Mouse (Mus musculus) kidney, embryonic 15.5 days (tissue): ENCODE measurements around the gene Hint2. TPM values are rescaled to one million over a fixed set of nuclear protein-coding genes. Genes with fewer than 3 reads are reported as not detected.

ENCODE experiments used
- ATAC-seq: fragments of 200-750 bp; cut with Nextera tagmentation; replicated peaks from 2 replicates; pipeline ENCODE4 v1.8.0; 2017; ENCODE audit warnings: moderate TSS enrichment; ENCODE audit not compliant: low FRiP score
- H3K27ac ChIP-seq: fragments of 300-500 bp; sonication (generic); 2 replicates; pipeline ENCODE4 v1.5.1; 2015; ENCODE audit warnings: mild to moderate bottlenecking, inconsistent platforms
- H3K27me3 ChIP-seq: fragments of 300-500 bp; sonication (generic); 2 replicates; pipeline ENCODE4 v1.6.1; 2015; ENCODE audit warnings: inconsistent platforms
- H3K36me3 ChIP-seq: fragments of 300-500 bp; sonication (generic); 2 replicates; pipeline ENCODE4 v1.6.1; 2015; ENCODE audit warnings: inconsistent platforms
- H3K4me1 ChIP-seq: fragments of 300-500 bp; sonication (generic); 2 replicates; pipeline ENCODE4 v1.6.1; 2015; ENCODE audit warnings: inconsistent platforms
- H3K4me2 ChIP-seq: fragments of 300-500 bp; sonication (generic); 2 replicates; pipeline ENCODE4 v1.6.1; 2015; ENCODE audit warnings: moderate library complexity, mild to moderate bottlenecking, inconsistent platforms
- H3K4me3 ChIP-seq: fragments of 300-500 bp; sonication (generic); replicated peaks from 2 replicates; pipeline ENCODE4 v1.5.1; 2015; ENCODE audit warnings: mild to moderate bottlenecking, inconsistent platforms
- H3K9ac ChIP-seq: fragments of 300-500 bp; sonication (generic); 2 replicates; pipeline ENCODE4 v1.6.1; 2015; ENCODE audit warnings: mild to moderate bottlenecking, inconsistent platforms
- H3K9me3 ChIP-seq: fragments of 300-500 bp; sonication (generic); replicated peaks from 2 replicates; pipeline ENCODE4 v1.6.1; 2016; ENCODE audit warnings: inconsistent platforms
- WGBS: fragments of 180-500 bp; shearing (Covaris S2); methylation state at CpG from one replicate; pipeline ENCODE4 v1.1.7; 2015; ENCODE audit warnings: mixed read lengths; 5-methylcytosine and 5-hydroxymethylcytosine counted together
- polyA plus RNA-seq: library from polyadenylated mRNA; unstranded; fragments of >200 nt; fragmentation: Nextera tagmentation; extraction: Ambion mirVana; gene quantifications from 2 replicates; pipeline ENCODE4 v1.2.1, GENCODE M21; 2015

Hint2 gene
- 115 and 129 TPM in 2 replicates for polyA plus RNA-seq

DNA sequence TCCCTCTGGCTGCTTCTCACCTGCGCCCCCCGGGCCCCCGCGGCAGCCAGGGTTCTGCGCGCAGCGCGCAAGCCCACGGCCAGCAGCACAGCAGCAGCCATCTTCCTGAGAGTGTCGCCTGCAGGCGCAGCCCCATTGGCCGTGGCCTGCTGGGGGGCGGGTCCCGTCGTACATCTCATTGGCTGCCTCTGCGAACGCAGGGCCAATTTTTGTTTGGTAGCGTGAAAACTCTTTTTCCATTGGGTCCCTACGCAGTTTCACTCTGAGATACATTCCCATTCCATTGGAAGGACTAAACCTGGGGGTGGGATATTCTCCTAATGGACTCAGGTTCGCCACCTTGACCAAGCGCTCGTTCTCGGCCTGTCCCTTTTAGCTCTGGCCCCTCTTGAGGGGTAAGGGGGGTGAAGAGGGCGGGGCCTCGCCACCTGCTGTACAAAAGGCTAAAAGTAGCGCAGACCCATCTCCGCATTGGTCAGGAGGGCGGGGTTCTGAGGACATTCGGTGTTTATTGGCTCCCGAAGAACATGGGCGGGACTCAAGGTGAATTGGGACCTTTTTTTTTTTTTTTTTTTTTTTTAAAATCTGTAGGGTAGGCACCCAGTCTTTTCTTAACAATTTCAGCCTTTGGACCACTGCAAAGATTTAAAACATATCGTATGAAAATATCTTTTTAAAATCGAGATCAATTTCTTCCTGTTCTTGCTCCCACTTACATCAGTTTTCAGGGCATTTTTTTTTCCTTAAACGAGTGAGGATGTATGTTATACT is at the start of gene Hint2:
TSS of gene Hint2 (minus strand) at position 128 of the 771 bp plus-strand sequence.
- H3K27ac ChIP-seq = peak within 1 kb of the TSS; percentile 96
- peaks cover 23% of the 10 kb centered on the region for H3K4me1 ChIP-seq
- no peaks in the 10 kb centered on the region for H3K9me3 ChIP-seq
- peak within 1 kb of the TSS; percentile 73 for H3K4me2 ChIP-seq
- H3K4me3 ChIP-seq = peak within 1 kb of the TSS; percentile 77
- H3K27me3 ChIP-seq = peaks cover 17% of the 10 kb centered on the region
- peak within 1 kb of the TSS; percentile 87 for H3K9ac ChIP-seq
- H3K36me3 ChIP-seq = no peaks in the 10 kb centered on the region
- WGBS = 2% methylated on average over 34 of the region's 34 CpGs
- peak; percentile 97 for ATAC-seq

DNA sequence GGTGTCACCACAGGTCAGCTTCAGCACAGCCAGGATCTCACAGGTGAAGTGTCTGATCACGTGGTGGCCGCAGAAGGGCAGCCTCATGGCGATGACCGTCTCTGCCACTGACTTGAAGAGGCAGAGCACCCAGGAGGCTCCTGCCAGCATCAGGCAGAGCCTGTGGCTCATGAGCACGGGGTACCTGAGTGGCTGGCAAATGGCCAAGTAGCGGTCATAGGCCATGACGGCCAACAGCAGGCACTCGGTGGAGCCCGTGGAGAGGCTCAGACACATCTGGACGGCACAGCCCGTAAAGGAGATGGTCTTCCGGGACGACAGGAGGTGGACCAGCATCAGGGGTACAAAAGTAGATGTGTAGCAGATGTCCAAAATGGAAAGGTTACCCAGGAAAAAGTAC is 49.7 kb upstream of the Hint2 start:
- no peaks in the 10 kb centered on the region for H3K36me3 ChIP-seq
- no peak overlapping the region for H3K4me2 ChIP-seq
- 0 out of 2 replicates have a peak, but pooled peaks cover 10% of the 10 kb centered on the region for H3K4me1 ChIP-seq
- no peaks in the 10 kb centered on the region for H3K9me3 ChIP-seq
- H3K27me3 ChIP-seq = peaks cover 14% of the 10 kb centered on the region
- no peak overlapping the region for H3K27ac ChIP-seq
- WGBS = 78% methylated on average over 13 of the region's 13 CpGs
- H3K9ac ChIP-seq = no peak overlapping the region
- no peak overlapping the region for H3K4me3 ChIP-seq
- ATAC-seq = no peak

DNA sequence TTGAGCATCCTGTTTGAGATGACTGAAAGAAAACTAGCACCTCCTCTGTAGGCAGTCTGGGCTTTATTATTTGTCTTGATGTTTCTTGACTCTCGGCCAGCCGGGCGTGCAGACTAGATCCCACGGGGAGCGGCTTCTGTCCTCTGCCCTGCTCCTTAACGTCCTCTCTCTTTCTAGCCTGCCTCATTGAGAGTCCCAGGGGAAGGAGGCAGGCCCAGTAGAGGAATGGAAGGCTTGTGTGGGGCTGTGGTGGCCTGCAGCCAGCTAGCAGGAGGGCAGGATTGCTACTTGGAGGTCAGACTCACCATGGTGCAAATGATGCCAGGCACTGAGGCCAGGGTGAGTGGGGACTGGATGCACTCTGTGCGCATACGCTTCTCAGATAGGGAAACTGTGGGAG is 47.6 kb upstream of the Hint2 start:
- 58% methylated on average over 8 of the region's 8 CpGs for WGBS
- ATAC-seq = 0 out of 2 replicates have a peak, but pooled peaks have one; percentile 15
- H3K4me3 ChIP-seq = no peak overlapping the region
- no peak overlapping the region for H3K27ac ChIP-seq
- H3K27me3 ChIP-seq = 0 out of 2 replicates have a peak, but pooled peaks cover 4% of the 10 kb centered on the region
- no peaks in the 10 kb centered on the region for H3K9me3 ChIP-seq
- H3K4me1 ChIP-seq = 0 out of 2 replicates have a peak, but pooled peaks cover 10% of the 10 kb centered on the region
- H3K9ac ChIP-seq = no peak overlapping the region
- no peaks in the 10 kb centered on the region for H3K36me3 ChIP-seq
- no peak overlapping the region for H3K4me2 ChIP-seq

DNA sequence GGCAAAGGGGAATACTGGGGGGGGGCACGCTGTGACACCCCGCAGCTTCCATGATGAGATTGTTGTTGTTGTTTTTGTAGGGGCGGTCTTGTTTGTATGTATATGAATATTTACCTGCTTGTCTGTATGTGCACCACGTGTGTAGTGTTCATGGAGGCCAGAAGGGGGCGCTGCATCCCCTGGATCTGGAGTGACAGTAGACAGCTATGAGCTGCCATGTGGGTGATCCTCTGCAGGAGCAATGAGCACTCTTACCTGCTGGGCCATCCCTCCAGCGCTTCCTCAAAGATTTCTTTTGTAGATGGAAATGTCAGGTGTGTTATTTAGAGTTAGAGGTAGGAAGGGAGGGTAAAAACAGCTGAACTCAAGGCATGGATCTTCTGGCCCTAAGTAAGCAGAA is 47.2 kb upstream of the Hint2 start:
- Histone ChIP-seq H3K27me3 (0 out of 2 replicates have a peak, but pooled peaks cover 4% of the 10 kb centered on the region), H3K4me3 (no peak overlapping the region), H3K27ac (no peak overlapping the region), H3K4me1 (0 out of 2 replicates have a peak, but pooled peaks cover 10% of the 10 kb centered on the region), H3K9ac (no peak overlapping the region), H3K36me3 (no peaks in the 10 kb centered on the region), H3K4me2 (no peak overlapping the region), H3K9me3 (no peaks in the 10 kb centered on the region)
- no peak for ATAC-seq
- WGBS = 79% methylated on average over 6 of the region's 6 CpGs

DNA sequence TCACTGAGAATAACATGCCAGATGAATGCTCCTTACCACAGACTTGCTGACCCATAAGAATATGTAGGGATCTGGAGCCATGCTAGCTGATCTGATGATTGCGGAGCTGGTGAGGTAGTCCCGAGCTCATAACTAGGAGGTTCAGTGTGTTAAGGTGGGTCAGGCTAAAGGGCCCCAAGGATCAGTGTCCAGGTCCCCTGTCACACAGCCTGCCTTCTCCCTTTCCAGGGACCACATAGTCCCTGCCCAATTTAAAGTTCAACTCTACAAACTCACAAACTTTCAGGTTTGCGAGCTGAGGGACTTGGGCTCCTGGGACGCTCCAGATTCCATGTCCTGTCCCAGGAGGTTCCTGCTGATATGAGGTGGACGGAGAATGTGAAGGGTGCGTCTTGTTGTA is 44.4 kb upstream of the Hint2 start, which contains the start of gene Olfr70:
TSS of gene Olfr70 (minus strand) at position 101 of the 400 bp plus-strand sequence.
- WGBS = 92% methylated on average over 6 of the region's 6 CpGs
- H3K4me1 ChIP-seq = 0 out of 2 replicates have a peak, but pooled peaks cover 10% of the 10 kb centered on the region
- no peak within 1 kb of the TSS for H3K9ac ChIP-seq
- H3K4me3 ChIP-seq = no peak within 1 kb of the TSS
- H3K4me2 ChIP-seq = no peak within 1 kb of the TSS
- H3K36me3 ChIP-seq = no peaks in the 10 kb centered on the region
- H3K27me3 ChIP-seq = no peaks in the 10 kb centered on the region
- no peak within 1 kb of the TSS for H3K27ac ChIP-seq
- no peak for ATAC-seq
- H3K9me3 ChIP-seq = no peaks in the 10 kb centered on the region

DNA sequence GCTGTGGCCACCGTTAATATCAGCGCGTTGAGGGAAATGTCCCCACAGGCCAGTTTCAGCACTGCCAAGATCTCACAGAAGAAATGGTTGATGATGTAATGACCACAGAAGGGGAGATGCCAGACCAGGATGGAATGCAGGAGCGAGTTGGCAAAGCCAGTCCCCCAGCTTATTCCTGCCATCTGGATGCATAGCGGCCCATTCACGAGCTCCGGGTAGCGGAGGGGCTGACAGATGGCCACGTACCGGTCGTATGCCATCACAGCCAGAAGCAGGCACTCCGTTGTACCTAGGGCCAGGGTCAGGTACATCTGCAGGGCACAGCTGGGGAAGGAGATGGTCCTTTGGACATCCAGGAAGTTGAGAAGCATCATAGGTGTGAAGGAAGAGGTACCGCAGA is 40.3 kb upstream of the Hint2 start:
- Histone ChIP-seq H3K4me3 (no peak overlapping the region), H3K4me1 (no peaks in the 10 kb centered on the region)

DNA sequence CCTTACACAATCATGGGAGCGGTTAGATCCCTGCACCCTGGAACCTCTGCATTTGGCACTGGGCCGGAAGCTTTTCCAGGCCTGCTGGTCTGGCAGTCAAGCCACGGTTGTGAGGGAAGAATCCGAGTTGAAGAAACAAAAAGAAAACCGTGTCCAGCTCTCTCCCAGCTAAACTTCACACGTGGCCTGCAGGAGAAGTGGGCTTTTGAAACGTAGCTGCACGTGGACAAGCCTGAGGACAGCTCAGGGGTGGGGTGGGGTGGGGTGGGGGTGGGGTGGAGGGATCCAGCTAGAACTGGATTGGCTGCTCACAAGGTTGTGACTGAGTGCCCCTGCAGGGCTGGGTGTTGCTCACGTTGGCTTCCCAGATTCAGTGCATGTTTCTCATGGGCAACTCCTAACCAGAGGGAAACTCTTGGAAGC is 39.0 kb upstream of the Hint2 start:
- no peaks in the 10 kb centered on the region for H3K27me3 ChIP-seq
- H3K4me3 ChIP-seq = no peak overlapping the region
- H3K4me2 ChIP-seq = no peak overlapping the region
- WGBS = 30% methylated on average over 9 of the region's 9 CpGs
- H3K4me1 ChIP-seq = no peaks in the 10 kb centered on the region
- no peak overlapping the region for H3K27ac ChIP-seq
- H3K9ac ChIP-seq = no peak overlapping the region
- H3K9me3 ChIP-seq = no peaks in the 10 kb centered on the region
- no peaks in the 10 kb centered on the region for H3K36me3 ChIP-seq
- peak; percentile 76; the same call in 1 of the 2 replicates for ATAC-seq

More for the DNA sequence above, 40.3 kb upstream of the Hint2 start:
- no peaks in the 10 kb centered on the region for H3K27me3 ChIP-seq
- H3K9me3 ChIP-seq = no peaks in the 10 kb centered on the region
- 91% methylated on average over 13 of the region's 13 CpGs for WGBS
- H3K27ac ChIP-seq = no peak overlapping the region
- H3K4me2 ChIP-seq = no peak overlapping the region
- H3K36me3 ChIP-seq = no peaks in the 10 kb centered on the region
- H3K9ac ChIP-seq = no peak overlapping the region
- no peak for ATAC-seq

DNA sequence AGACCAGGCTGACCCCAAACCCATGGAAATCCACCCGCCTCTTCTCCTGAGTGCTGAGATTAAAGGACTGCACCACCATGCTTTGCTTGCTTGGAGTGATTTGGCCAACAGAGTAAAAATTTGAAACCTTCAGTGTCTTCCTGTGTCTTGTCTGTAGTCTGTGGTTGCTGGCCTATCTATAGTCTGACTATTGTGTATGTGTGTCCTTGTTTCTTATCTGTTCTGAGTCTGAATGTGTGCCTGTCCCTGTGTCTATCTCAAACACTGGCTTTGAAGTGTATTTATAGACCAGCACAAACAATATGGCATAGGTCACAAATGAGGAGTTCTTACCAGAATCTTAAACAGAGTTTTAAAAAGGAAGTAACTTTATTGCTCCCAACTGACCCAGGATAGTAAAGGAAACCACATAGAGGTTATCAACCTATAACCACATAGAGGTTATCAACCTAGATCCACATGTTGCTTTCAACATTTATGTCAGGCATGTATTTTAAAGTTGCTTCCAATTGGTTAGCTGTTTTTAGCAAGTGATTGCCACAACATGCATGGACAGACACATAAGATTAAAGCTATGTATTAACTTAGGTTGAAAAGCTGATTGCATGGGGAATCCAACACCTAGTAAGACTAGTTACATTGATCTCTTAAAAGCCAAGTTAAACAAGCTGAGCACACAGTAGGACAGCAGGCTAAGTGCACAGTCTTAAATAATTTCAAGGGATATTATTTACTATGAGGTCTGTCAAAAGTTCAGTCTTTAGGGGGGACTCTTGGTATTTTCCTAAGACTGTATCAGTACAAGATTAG is 38.4 kb upstream of the Hint2 start:
- Histone ChIP-seq H3K4me1 (no peaks in the 10 kb centered on the region), H3K4me3 (no peak overlapping the region), H3K9ac (no peak overlapping the region), H3K36me3 (0 out of 2 replicates have a peak, but pooled peaks cover 3% of the 10 kb centered on the region), H3K9me3 (no peaks in the 10 kb centered on the region), H3K27me3 (no peaks in the 10 kb centered on the region), H3K4me2 (no peak overlapping the region), H3K27ac (no peak overlapping the region)
- no peak for ATAC-seq
- WGBS = 94% methylated on average over 1 of the region's 1 CpGs

DNA sequence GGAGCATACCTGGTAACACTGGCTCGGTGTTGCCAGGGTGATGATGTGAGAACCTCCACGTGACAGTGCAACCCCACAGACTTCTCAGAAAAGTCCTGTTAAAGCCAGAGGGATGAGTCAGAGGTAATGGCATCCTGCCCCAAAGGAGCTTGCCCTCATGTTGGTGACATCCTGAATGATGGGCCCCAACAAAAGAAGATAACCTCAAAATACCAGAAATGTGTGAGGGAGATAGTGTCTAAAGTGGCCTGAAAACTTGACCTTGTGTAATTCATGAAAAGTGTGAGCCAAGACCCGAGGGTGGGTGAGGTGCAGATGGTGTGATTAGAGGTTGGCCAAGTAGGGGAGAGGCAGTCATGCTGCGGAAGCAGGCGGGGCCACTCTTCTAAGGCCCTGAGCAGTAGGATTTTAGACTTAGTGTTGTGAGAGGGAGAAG is 37.6 kb upstream of the Hint2 start:
- H3K27ac ChIP-seq = no peak overlapping the region
- no peak overlapping the region for H3K9ac ChIP-seq
- H3K4me1 ChIP-seq = no peaks in the 10 kb centered on the region
- H3K4me3 ChIP-seq = no peak overlapping the region
- no peak for ATAC-seq
- H3K4me2 ChIP-seq = no peak overlapping the region
- H3K9me3 ChIP-seq = no peaks in the 10 kb centered on the region
- WGBS = 74% methylated on average over 5 of the region's 5 CpGs
- no peaks in the 10 kb centered on the region for H3K27me3 ChIP-seq
- 0 out of 2 replicates have a peak, but pooled peaks cover 5% of the 10 kb centered on the region for H3K36me3 ChIP-seq

DNA sequence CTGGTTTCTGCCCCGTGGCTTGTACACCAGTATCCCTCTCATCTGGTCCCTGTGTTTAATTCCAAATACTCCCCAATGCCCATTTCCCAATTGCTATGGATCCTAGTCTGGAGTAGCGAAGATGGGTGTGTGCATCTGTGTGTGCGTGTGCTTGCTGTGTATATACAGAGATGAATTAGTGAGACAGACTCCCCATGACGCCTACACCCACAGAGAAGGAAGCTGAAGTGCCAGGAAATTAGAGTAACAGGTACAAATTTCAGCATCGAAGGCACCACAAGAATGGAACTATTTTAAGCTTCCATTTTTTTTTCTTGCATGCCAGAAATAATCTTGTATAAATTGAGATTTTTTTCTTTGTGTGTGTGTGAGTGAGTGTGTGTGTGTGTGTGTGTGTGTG is 34.8 kb upstream of the Hint2 start:
- H3K27ac ChIP-seq = no peak overlapping the region
- H3K4me1 ChIP-seq = no peaks in the 10 kb centered on the region
- no peak for ATAC-seq
- H3K27me3 ChIP-seq = no peaks in the 10 kb centered on the region
- WGBS = 80% methylated on average over 5 of the region's 5 CpGs
- H3K4me3 ChIP-seq = no peak overlapping the region
- no peak overlapping the region for H3K4me2 ChIP-seq
- H3K9ac ChIP-seq = no peak overlapping the region
- H3K9me3 ChIP-seq = no peaks in the 10 kb centered on the region
- H3K36me3 ChIP-seq = peaks cover 5% of the 10 kb centered on the region; the same call in 1 of the 2 replicates

DNA sequence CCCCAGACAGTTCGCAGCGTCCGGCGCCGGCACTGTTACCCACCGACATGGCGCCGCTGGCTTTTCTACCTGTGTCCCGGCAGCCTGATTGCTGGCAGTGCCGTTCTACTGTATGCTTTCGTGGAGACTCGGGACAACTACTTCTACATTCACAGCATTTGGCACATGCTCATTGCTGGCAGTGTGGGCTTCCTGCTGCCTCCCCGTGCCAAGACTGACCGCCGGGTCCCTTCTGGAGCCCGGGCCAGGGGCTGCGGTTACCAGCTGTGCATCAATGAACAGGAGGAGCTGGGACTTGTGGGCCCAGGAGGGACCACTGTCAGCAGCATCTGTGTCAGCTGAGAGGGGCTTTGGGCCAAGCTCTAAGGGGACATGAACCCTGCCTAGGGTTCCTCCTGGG is 33.8 kb upstream of the Hint2 start:
- Histone ChIP-seq H3K9me3 (no peaks in the 10 kb centered on the region), H3K27ac (no peak overlapping the region), H3K4me3 (no peak overlapping the region), H3K4me2 (no peak overlapping the region), H3K4me1 (no peaks in the 10 kb centered on the region), H3K36me3 (peaks cover 5% of the 10 kb centered on the region; the same call in 1 of the 2 replicates), H3K9ac (no peak overlapping the region), H3K27me3 (no peaks in the 10 kb centered on the region)
- WGBS = 96% methylated on average over 17 of the region's 17 CpGs
- no peak for ATAC-seq
